Mouse (Mus musculus) 416B (cell line): Measurements from ENCODE around the gene Slc2a4.
"Not testable (repeated sequence)": the region's sequence is repeated elsewhere in the genome, so short reads cannot be mapped to it uniquely, and the experiment has no call there.

Experiments
- DNase-seq: peaks from one replicate; pipeline ENCODE4 v3.0.0; 2011; ENCODE audit warnings: low read depth

The Slc2a4 gene

GRCm38 (mm10) chr11:69970775-69971174, 22.8 kb upstream of the Slc2a4 start:
- no peak for DNase-seq

- no peak for DNase-seq
Measured at GRCm38 (mm10) chr11:69970222-69970621, 22.2 kb upstream of the Slc2a4 start.

- DNase-seq = no peak
Measured at GRCm38 (mm10) chr11:69968793-69969192, 20.8 kb upstream of the Slc2a4 start.

DNA sequence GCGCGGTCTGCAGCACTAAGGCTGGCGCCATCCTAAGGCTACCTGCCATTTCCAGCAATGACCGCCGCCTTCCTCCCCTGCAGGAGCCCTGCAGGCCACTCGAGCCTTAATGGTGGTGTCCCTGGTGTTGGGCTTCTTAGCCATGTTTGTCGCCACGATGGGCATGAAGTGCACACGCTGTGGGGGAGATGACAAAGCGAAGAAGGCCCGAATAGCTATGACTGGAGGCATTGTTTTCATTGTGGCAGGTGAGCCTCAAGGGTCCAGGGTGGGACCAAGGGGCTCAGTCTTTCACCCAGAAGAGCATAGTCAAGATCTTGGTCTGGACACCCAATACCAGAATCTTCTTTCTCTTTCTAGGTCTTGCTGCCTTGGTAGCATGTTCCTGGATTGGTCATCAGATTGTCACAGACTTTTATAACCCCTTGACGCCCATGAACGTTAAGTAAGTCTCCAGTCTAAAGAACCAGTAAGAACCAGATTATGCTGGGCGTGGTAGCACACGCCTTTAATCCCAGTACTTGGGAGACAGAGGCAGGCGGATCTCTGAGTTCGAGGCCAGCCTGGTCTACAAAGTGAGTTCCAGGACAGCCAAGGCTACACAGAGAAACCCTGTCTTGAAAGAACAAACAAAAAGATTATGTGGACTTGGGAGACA, 19.0 kb upstream of the Slc2a4 start:
- no peak for DNase-seq

DNA sequence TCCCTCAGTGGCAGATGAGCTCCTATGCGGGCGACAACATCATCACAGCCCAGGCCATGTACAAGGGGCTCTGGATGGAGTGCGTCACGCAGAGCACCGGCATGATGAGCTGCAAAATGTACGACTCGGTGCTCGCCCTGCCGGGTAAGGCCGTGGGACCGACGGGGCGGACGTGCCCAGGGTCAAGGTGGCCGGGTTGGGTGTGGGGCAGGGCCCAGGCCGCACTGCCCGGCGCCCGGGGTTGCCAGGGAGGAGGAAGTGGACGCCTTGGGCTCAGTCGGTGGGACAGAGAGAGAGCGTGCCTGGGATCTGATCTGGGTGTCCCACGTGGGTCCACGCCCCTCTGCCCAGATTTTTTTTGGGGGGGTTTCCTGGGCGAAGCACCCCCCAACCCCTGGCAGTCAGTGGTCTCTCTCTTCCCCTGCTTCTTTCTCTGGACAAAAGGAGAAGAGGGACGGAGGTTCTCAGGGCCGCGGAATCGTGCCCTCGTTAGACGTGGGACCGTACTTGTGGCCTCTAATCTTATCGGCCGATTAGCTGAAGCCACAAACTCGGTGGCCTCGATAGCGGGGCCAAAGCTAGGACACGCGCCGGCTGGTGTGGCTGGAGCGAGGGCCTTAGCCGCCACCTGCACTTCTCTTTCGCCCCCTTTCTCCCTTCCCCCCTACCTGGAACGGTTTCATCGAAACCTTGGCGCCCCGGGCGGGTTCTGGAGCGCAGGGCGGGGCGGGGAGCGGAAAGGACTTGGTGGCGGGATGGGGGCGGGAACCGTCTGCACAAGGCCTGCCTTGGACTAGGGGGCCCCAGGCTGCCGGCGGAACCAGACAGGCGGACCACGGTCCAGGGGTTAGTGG, 18.2 kb upstream of the Slc2a4 start:
- no peak for DNase-seq

- no peak for DNase-seq
Measured at GRCm38 (mm10) chr11:69965271-69966005, 17.4 kb upstream of the Slc2a4 start.

GRCm38 (mm10) chr11:69964650-69965270, 16.8 kb upstream of the Slc2a4 start, which contains the start of gene Cldn7:
TSS of gene Cldn7 (plus strand) at chr11:69964779.
- DNase-seq = no peak

DNA sequence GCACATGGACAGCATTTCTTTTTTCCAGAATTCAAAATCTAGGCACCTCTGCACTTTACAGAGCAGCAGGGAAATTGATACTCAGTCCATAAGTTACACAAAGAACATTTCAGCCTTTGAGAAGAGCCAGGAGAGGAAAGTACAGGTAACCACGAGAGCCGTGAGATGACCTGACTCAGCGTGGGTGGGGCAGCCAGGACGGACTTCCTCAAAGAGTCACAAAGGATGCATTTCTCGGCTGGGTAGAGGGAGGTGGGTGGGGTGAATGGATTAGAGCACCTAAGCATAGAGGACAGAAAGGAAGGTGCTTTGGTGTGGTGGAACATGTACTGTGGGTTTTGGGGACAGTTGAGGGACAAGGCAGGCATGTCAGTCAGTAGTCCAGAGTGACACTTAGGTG, 13.9 kb upstream of the Slc2a4 start:
- no peak for DNase-seq

GRCm38 (mm10) chr11:69960616-69961015, 12.6 kb upstream of the Slc2a4 start:
- peak; percentile 39 for DNase-seq

DNA sequence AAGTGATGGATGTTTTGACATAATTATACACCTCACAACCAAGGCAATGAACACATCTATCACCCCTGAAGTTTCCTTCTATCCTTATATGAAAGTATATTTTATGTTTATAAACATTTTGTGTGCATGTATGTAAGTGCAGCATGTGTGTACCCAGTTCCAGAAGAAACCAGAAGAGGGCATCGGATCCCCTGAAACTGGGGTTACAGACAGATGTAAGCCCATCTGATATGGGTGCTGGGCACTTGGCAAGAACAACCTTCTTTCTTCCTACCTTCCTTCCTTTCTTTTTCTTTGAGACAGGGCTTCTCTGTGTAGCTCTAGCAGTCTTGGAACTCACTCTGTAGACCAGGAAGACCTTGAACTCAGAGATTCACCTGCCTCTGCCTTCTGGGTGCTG, 8.2 kb upstream of the Slc2a4 start:
- peak; percentile 60 for DNase-seq

DNA sequence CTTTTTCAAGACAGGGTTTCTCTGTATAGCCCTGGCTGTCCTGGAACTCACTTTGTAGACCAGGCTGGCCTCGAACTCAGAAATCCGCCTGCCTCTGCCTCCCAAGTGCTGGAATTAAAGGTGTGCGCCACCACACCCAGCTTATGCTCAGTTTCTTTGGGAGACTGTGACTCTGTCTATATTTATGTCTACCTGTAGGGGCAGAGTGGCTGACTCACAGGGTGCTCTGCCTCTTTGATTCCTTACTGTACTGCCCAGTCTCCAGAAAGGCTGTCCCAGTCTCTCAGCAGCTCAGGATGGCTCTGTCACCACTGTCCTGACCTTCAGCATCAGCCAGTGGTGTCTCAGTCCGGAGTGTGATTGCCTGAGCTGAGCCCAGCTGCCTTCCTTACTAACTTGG, 7.6 kb upstream of the Slc2a4 start:
- not testable (repeated sequence) for DNase-seq

DNA sequence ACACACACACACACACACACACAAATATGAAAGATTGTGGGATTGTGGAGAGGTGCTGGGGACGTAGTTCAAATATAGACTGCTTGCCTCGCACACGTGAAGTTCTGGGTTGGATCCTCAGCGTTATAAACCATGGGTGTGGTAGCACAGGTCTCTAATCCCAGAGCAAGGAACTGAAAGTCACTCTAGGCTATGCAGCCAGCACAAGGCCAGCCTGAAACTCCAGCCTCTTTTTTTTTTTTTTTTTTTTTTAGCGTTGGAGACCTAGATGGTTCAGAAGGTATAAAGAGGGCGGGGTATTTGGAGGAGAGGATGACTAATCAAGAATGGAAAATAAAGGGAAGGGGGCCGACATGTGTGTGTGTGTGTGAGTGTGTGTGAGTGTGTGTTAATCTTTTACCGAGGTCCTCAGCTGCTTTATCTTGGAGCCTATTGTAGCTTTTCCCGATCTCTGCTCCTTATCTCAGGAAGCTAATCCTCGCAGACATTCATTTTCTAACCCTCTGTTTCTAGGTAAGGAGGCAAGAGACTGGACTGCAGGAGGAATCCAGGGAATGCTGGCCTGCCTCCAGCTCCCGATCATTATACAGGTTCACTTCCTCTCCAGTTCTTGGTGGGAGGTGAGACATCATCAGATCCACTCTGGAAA, 5.4 kb upstream of the Slc2a4 start:
- no peak for DNase-seq

DNA sequence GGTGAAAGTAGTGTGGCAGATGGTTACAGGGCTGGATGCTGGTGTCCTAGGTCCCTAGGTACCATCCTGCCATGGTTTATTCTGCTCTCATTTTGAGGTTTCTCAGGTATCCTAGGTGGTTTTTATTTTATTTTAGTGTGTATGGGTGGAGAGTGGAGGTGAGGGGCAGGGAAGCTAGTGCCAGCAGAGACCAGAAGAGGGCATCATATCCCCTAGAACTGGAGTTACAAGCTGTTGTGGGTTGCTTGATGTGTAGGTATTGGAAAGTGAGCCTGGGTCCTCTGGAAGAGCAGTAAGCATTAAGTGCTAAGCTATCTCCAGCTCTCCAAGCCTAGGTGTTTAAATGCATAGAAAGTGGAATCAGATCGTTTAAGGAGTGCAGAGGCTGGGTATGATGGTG, 4.3 kb upstream of the Slc2a4 start:
- DNase-seq = peak; percentile 46

- peak; percentile 50 for DNase-seq
Measured at GRCm38 (mm10) chr11:69950807-69951459, 2.9 kb upstream of the Slc2a4 start.

GRCm38 (mm10) chr11:69948763-69949150, 769 bp upstream of the Slc2a4 start:
- DNase-seq = peak; percentile 90

DNA sequence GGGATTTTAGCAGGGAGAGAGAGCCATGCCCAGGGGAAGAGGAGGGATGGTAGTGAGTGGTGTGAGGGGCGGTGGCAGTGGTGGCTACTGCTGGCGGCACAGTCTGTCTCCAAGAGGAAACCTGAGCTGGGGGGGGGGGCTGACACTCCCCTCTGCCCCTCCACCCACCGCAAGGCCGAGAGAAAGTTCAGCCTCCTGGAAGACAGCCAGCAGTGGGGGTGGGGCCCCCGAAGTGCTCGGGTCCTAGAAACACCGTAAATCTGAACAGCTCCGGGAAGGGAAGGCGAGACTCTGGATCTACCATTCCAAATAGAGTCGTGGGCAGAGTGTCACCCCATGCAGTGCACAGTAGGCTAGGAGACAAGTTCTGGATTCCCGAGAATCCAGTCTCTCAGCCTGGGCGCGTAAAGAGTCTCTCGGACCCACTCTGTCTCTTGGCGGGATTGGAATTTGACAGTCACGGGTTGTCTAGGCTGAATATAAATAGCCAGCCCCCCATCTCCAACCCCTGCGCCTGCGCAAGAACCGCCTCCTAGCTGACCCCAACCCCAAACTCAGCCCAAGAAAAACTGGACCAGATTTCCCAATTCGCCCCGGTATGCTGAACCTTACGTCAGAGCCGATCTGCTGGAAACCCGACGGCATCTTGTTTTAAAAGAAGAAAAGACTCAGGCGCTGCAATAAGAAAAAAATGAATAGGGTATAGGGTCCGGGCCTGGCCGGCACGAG, 487 bp downstream of the Slc2a4 start:
- DNase-seq = peak; percentile 52

DNA sequence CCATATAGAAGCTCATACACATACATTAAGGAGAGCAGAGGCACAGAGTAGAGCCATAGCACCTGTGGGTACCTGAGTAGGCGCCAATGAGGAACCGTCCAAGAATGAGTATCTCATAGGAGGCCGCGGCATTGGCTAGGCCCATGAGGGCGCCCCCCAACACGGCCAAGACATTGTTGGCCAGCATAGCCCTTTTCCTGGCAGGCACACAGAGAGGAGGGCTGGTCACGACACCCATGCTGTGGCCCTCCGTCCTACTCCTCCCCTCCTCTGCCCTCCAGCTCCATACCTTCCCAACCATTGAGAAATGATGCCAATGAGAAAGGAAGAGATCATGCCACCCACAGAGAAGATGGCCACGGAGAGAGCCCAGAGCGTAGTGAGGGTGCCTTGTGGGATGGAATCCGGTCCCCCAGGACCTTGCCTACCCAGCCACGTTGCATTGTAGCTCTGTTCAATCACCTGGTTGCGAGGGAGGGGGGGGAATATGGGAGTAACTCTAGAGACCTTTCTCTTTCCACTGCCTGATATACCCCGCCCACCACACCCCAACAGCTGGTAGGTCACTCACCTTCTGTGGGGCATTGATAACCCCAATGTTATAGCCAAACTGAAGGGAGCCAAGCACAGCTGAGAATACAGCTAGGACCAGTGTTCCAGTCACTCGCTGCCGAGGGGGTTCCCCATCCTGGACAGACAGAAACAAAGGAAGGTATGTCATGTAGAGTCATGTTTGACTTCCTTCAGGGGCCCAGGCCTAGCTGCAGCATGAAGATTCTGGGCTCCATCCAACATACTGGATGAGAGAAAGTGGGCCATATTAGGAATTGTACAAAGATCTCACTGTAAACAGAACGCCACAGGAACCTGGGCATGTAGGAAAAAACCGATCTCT, 1.7 kb downstream of the Slc2a4 start:
- DNase-seq = no peak

DNA sequence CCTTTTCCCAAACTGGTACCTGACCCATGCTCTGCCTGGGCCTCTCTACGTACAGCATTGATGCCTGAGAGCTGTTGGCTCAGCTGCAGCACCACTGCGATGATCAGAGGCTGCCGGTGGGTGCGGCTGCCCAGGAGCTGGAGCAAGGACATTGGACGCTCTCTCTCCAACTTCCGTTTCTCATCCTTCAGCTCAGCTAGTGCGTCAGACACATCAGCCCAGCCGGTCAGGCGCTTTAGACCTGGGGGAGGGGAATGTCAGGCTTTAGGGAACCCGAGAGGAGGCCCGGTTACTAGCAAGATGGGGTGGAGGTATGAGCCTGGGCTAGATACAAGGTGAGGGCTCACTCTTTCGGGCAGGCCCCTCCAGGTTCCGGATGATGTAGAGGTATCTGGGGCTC, 2.8 kb downstream of the Slc2a4 start:
- DNase-seq = no peak

DNA sequence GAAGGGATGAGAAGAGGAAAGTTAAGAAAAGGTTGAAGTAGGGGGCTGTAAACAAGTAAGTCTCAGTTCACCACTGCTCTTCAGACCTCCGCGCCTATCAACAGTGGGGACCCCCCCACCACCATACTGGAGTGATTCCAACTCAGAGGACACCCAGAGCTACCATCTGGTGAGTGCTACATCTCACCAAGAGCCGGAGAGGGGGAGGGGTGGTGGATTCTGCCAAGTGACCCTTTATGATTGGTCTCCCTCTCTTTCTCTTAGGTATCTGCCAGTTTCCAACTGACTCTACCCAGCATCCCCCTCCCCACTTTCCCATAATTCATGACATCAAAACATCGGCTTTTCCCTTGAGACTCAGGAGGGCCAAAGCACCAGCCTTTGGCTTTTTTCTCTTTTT, 7.0 kb downstream of the Slc2a4 start:
- DNase-seq = no peak

GRCm38 (mm10) chr11:69939731-69940130, 8.3 kb downstream of the Slc2a4 start:
- DNase-seq = no peak
